Mouse (Mus musculus) left cerebral cortex, adult 18-20 months (tissue): ENCODE measurements around the gene Gm11214. TPM values are rescaled to one million over a fixed set of nuclear protein-coding genes. Genes with fewer than 3 reads are reported as not detected.
A peak's percentile ranks its signal among the peaks of the same experiment; 100 is the strongest.

ENCODE experiments used
- DNase-seq, 2 experiments: peaks; one replicate each; pipeline ENCODE4 v3.0.0; 2021 to 2022; ENCODE audit warnings: low spot score in 2 of 2, mixed read lengths in 1 of 2
- long read RNA-seq, 2 experiments: library from polyadenylated mRNA; stranded (forward); transcript quantifications; one replicate each; pipeline ENCODE4 v2.0.0; 2021
- total RNA-seq, 2 experiments: library from RNA; stranded (reverse); gene quantifications; 2 replicates each; pipeline ENCODE4 v1.2.3; 2021

Gm11214 gene
- not detected for total RNA-seq
- long read RNA-seq, experiment 1: 0 reads
- long read RNA-seq, experiment 2: 0 reads

GRCm38 (mm10) chr4:63663279-63663678 lies at the start of gene Gm11214:
Gm11214 (minus strand) TSS chr4:63663379.
- no peak for DNase-seq

- DNase-seq: no peak
Observed at GRCm38 (mm10) chr4:63711886-63712285, 48.7 kb upstream of the Gm11214 start.

- no peak for DNase-seq
Observed at GRCm38 (mm10) chr4:63710431-63711220, 47.4 kb upstream of the Gm11214 start.

- no peak for DNase-seq
Observed at GRCm38 (mm10) chr4:63706279-63706971, 43.2 kb upstream of the Gm11214 start.

- DNase-seq: no peak
Observed at GRCm38 (mm10) chr4:63704232-63704631, 41.1 kb upstream of the Gm11214 start.

GRCm38 (mm10) chr4:63703686-63704085 lies 40.5 kb upstream of the Gm11214 start:
- no peak for DNase-seq

- DNase-seq: no peak
Observed at GRCm38 (mm10) chr4:63702006-63702704, 39.0 kb upstream of the Gm11214 start.

GRCm38 (mm10) chr4:63699749-63700148 lies 36.6 kb upstream of the Gm11214 start:
- DNase-seq: no peak

GRCm38 (mm10) chr4:63696921-63697320 lies 33.7 kb upstream of the Gm11214 start:
- DNase-seq: no peak

- no peak for DNase-seq
Observed at GRCm38 (mm10) chr4:63692351-63692750, 29.2 kb upstream of the Gm11214 start.

GRCm38 (mm10) chr4:63687429-63687828 lies 24.2 kb upstream of the Gm11214 start:
- DNase-seq: no peak

GRCm38 (mm10) chr4:63686157-63686556 lies 23.0 kb upstream of the Gm11214 start:
- peak in 1 of 2 experiments; percentile 11 for DNase-seq

GRCm38 (mm10) chr4:63685253-63685525 lies 22.0 kb upstream of the Gm11214 start:
- no peak for DNase-seq

- no peak for DNase-seq
Observed at GRCm38 (mm10) chr4:63684412-63685252, 21.5 kb upstream of the Gm11214 start.

GRCm38 (mm10) chr4:63683716-63684115 lies 20.5 kb upstream of the Gm11214 start:
- no peak for DNase-seq

- no peak for DNase-seq
Observed at GRCm38 (mm10) chr4:63683056-63683455, 19.9 kb upstream of the Gm11214 start.

- DNase-seq: no peak
Observed at GRCm38 (mm10) chr4:63682441-63682840, 19.3 kb upstream of the Gm11214 start.

GRCm38 (mm10) chr4:63681557-63681956 lies 18.4 kb upstream of the Gm11214 start:
- DNase-seq: no peak

GRCm38 (mm10) chr4:63675128-63675527 lies 11.9 kb upstream of the Gm11214 start:
- no peak for DNase-seq

GRCm38 (mm10) chr4:63668255-63668654 lies 5.1 kb upstream of the Gm11214 start:
- peak; percentile 55 to 70 for DNase-seq

- no peak for DNase-seq
Observed at GRCm38 (mm10) chr4:63665738-63666137, 2.6 kb upstream of the Gm11214 start.
